Mouse (Mus musculus) ES-Bruce4 (cell line): ENCODE results near the gene Olfr1351. TPM values are rescaled to one million over a fixed set of nuclear protein-coding genes. Genes with fewer than 3 reads are reported as not detected.
"Not testable (repeated sequence)": the region's sequence is repeated elsewhere in the genome, so short reads cannot be mapped to it uniquely, and the experiment has no call there.

Source experiments
- H3K27ac ChIP-seq: 2 replicates; pipeline ENCODE4 v1.5.1; 2012; ENCODE audit warnings: low read length, inconsistent platforms; ENCODE audit not compliant: insufficient read depth
- H3K27me3 ChIP-seq: 2 replicates; pipeline ENCODE4 v1.6.1; 2012; ENCODE audit warnings: mild to moderate bottlenecking, low read length, inconsistent platforms; ENCODE audit not compliant: control insufficient read depth, poor library complexity, insufficient read depth, severe bottlenecking
- H3K36me3 ChIP-seq: 2 replicates; pipeline ENCODE4 v1.6.1; 2012; ENCODE audit warnings: inconsistent platforms, mild to moderate bottlenecking, low read length, moderate library complexity; ENCODE audit not compliant: control insufficient read depth, poor library complexity, insufficient read depth, severe bottlenecking
- H3K4me1 ChIP-seq: one replicate; pipeline ENCODE4 v1.8.1; 2011; ENCODE audit warnings: low read length; ENCODE audit not compliant: control insufficient read depth, insufficient read depth
- H3K4me3 ChIP-seq: 2 replicates; pipeline ENCODE4 v1.5.1; 2011; ENCODE audit warnings: low read depth, mild to moderate bottlenecking, low read length
- H3K9ac ChIP-seq: 2 replicates; pipeline ENCODE4 v1.6.1; 2012; ENCODE audit warnings: low read depth, mild to moderate bottlenecking, inconsistent platforms; ENCODE audit not compliant: poor library complexity, severe bottlenecking
- H3K9me3 ChIP-seq: replicated peaks from 2 replicates; pipeline ENCODE4 v1.6.1; 2012; ENCODE audit warnings: mild to moderate bottlenecking, low read length, inconsistent platforms; ENCODE audit not compliant: control insufficient read depth, poor library complexity, insufficient read depth, severe bottlenecking
- CTCF ChIP-seq: IDR thresholded peaks from one replicate; pipeline ENCODE4 v1.8.1; 2011; ENCODE audit warnings: low read depth, low read length
- EP300 ChIP-seq: IDR thresholded peaks from 2 replicates; pipeline ENCODE4 v1.6.1; 2011; ENCODE audit warnings: low read depth, low read length; ENCODE audit not compliant: insufficient read depth
- POLR2A ChIP-seq: IDR thresholded peaks from one replicate; pipeline ENCODE4 v1.8.1; 2011; ENCODE audit warnings: low read length; ENCODE audit not compliant: insufficient read depth
- polyA plus RNA-seq: library from polyadenylated mRNA; stranded (reverse); fragments of >200 nt; gene quantifications from 2 replicates; pipeline ENCODE4 v1.2.4, GENCODE M21; 2011; ENCODE audit warnings: low read depth; ENCODE audit not compliant: missing spikeins, insufficient read depth, insufficient read length

The Olfr1351 gene
- polyA plus RNA-seq = not detected in 2 replicates

DNA sequence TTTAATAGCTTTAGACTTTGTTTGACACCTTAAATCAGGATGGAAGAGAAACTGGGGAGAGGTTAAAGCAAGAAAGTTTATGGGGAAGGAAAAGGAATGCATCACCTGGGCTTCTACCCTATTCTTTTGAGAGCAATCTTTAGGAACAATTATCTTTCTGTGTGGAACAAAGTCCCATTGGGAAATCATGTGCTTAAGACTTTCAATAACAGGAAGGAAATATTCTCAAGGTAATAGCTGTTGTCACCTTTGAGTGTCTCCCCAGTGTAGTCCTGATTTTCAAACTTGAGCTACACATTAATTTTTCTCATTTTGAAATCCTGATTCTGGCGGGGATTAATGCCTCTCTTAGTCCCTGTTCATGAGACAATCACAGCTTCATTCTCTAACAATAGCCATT is at the start of gene Olfr1351:
Olfr1351 (plus strand) TSS at position 301 of the 400 bp plus-strand sequence.
- TF ChIP-seq POLR2A (no peak), EP300 (no peak), CTCF (no peak)
- Histone ChIP-seq H3K4me1 (no peaks in the 10 kb centered on the region), H3K27ac (no peak within 1 kb of the TSS), H3K9me3 (no peaks in the 10 kb centered on the region), H3K27me3 (no peaks in the 10 kb centered on the region), H3K4me3 (no peak within 1 kb of the TSS), H3K9ac (no peak within 1 kb of the TSS), H3K36me3 (no peaks in the 10 kb centered on the region)

DNA sequence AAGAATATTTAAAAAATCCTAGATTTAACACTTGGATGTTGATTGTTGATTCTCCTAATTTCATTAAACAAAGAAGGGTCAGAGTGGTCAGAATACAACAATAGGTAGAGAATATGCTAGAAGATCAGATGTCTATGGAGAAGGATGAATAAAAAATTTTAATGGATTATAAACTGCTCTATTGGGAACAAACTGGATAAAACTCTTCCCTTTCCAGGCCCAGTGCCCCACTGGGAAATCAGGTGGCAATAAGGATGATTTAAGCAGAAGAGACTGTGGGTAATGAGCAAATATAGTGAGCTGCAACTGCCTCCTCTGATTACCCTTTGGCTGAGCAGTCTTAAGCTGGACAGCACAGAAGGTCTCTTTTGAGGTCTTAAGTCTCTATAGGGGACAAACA is 49.3 kb upstream of the Olfr1351 start, which contains the start of gene Olfr1353:
Olfr1353 (plus strand) TSS at position 301 of the 400 bp plus-strand sequence.
- H3K27me3 ChIP-seq, H3K27ac ChIP-seq, H3K36me3 ChIP-seq, H3K4me1 ChIP-seq, H3K4me3 ChIP-seq, H3K9me3 ChIP-seq, H3K9ac ChIP-seq: not testable (repeated sequence)

GRCm38 (mm10) chr10:78980750-78981149 is 31.5 kb upstream of the Olfr1351 start, which contains the start of gene Olfr1352:
Gene Olfr1352, plus strand, starts transcription at chr10:78981050.
- H3K9ac ChIP-seq = no peak within 1 kb of the TSS
- H3K4me3 ChIP-seq = no peak within 1 kb of the TSS
- no peak within 1 kb of the TSS for H3K27ac ChIP-seq
- TF ChIP-seq CTCF = no peak
- no peak for TF ChIP-seq EP300
- TF ChIP-seq POLR2A = no peak
- H3K27me3 ChIP-seq = no peaks in the 10 kb centered on the region
- H3K9me3 ChIP-seq = no peaks in the 10 kb centered on the region
- H3K36me3 ChIP-seq = no peaks in the 10 kb centered on the region
- H3K4me1 ChIP-seq = no peaks in the 10 kb centered on the region

DNA sequence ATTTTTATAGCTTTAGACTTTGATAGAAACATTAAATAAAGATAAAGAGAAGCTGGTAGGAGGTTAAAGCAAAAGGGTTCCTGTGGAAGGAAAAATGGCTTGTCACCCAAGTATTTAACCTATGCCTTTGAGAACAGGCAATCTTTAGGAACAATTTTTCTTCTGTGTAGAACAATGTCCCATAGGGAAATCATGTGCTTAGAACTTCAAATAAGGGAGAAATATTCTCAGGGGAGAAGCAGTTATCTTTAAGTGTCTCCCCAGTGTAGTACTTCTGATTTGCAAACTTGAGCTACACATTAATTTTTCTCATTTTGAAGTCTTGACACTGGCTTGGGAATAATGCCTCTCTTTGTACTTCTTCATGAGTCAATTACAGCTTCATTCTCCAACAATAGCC is 16.2 kb downstream of the Olfr1351 start, which contains the start of gene Olfr57:
Olfr57 (plus strand) TSS at position 301 of the 400 bp plus-strand sequence.
- no peaks in the 10 kb centered on the region for H3K4me1 ChIP-seq
- TF ChIP-seq CTCF (no peak), EP300 (no peak), POLR2A (no peak)
- no peaks in the 10 kb centered on the region for H3K36me3 ChIP-seq
- H3K27me3 ChIP-seq = no peaks in the 10 kb centered on the region
- no peak within 1 kb of the TSS for H3K27ac ChIP-seq
- H3K9me3 ChIP-seq = peaks cover 8% of the 10 kb centered on the region
- no peak within 1 kb of the TSS for H3K9ac ChIP-seq
- H3K4me3 ChIP-seq = no peak within 1 kb of the TSS

- not testable (repeated sequence) for H3K9ac ChIP-seq, H3K4me3 ChIP-seq, H3K27me3 ChIP-seq, H3K4me1 ChIP-seq, H3K36me3 ChIP-seq
- Histone ChIP-seq H3K27ac (peak overlapping the region; percentile 36; the same call in 1 of the 2 replicates), H3K9me3 (peaks cover 27% of the 10 kb centered on the region)
Measured at GRCm38 (mm10) chr10:79042457-79042856, 30.2 kb downstream of the Olfr1351 start.

DNA sequence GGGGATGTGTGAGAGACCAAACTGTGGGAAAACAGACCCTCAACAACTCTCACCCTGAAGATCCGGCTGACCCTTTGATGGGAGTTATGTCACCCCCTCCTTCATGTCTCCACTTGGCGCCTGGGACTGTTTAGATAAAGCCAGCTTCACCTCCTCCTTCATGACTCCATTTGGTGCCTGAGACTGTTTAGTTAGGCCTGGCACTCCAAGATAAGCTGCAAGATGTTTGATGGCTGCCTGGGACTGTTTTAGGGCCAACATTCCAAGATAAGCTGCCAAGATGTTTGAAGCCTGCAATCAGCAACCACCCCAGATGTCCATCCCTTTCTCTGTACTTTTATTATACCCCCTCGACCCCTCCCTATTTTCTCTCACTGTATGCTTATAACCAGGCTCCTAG is 45.1 kb downstream of the Olfr1351 start:
- not testable (repeated sequence) for H3K27me3 ChIP-seq, H3K4me1 ChIP-seq, H3K4me3 ChIP-seq, H3K27ac ChIP-seq, H3K36me3 ChIP-seq, H3K9me3 ChIP-seq, H3K9ac ChIP-seq

Other genes starting within 250 kb of the Olfr1351 start
- gene Slc1a6, start 232.0 kb upstream of the Olfr1351 start, polyA plus RNA-seq = 0.87 and 0.88 TPM in 2 replicates
- gene Olfr1356, start 160.3 kb upstream of the Olfr1351 start, polyA plus RNA-seq = not detected in 2 replicates
- gene Olfr1355, start 136.9 kb upstream of the Olfr1351 start, polyA plus RNA-seq = not detected in 2 replicates
- not detected in 2 replicates for gene Olfr1354, start 99.3 kb upstream of the Olfr1351 start, polyA plus RNA-seq
- not detected in 2 replicates for gene Olfr8, start 61.8 kb upstream of the Olfr1351 start, polyA plus RNA-seq
- not detected in 2 replicates for gene Olfr1353, start 49.2 kb upstream of the Olfr1351 start, polyA plus RNA-seq
- not detected in 2 replicates for gene Olfr1352, start 31.4 kb upstream of the Olfr1351 start, polyA plus RNA-seq
- gene Olfr57, start 16.3 kb downstream of the Olfr1351 start, polyA plus RNA-seq = not detected in 2 replicates
- gene 2610008E11Rik, start 85.1 kb downstream of the Olfr1351 start, polyA plus RNA-seq = 25.3 and 27.2 TPM in 2 replicates
- gene Vmn2r80, start 136.3 kb downstream of the Olfr1351 start, polyA plus RNA-seq = not detected in 2 replicates
- not detected in 2 replicates for gene Vmn2r81, start 235.2 kb downstream of the Olfr1351 start, polyA plus RNA-seq